Mouse (Mus musculus): Measurements from ENCODE around the gene Dus3l. TPM values are rescaled to one million over a fixed set of nuclear protein-coding genes. Genes with fewer than 3 reads are reported as not detected.

Dus3l gene
- total and polyA plus RNA-seq, 3 experiments = 38.9 to 70.5 TPM; not detected in 1

GRCm38 (mm10) chr17:56799276-56799675 lies 34.7 kb downstream of the Dus3l start:
- no peak overlapping the region for H3K9ac ChIP-seq (ENCODE audit: control insufficient read depth, low read depth, low read length, poor library complexity, severe bottlenecking)
- no peaks in the 10 kb centered on the region for H3K9me3 ChIP-seq (replicated peaks; ENCODE audit: insufficient read depth, low read length)
- H3K4me1 ChIP-seq (ENCODE audit: control insufficient read depth in 1 of 2, insufficient read depth in 2 of 2, low read length in 2 of 2) = peaks cover 0 to 3% of the 10 kb centered on the region in 2 experiments; a peak in 1 of 4 replicates
- H3K4me3 ChIP-seq (ENCODE audit: control insufficient read depth in 1 of 2, insufficient read depth in 1 of 2, low read depth in 2 of 2, low read length in 2 of 2) = no peak overlapping the region
- peaks cover 0 to 2% of the 10 kb centered on the region in 2 experiments; a peak in 2 of 4 replicates for H3K36me3 ChIP-seq (ENCODE audit: control insufficient read depth in 1 of 2, insufficient read depth in 2 of 2, low read length in 2 of 2)
- H3K27ac ChIP-seq (ENCODE audit: control insufficient read depth, low read depth, low read length) = no peak overlapping the region
- DNase-seq (ENCODE audit: low read depth, low spot score) = no peak
- H3K79me2 ChIP-seq (ENCODE audit: control insufficient read depth, insufficient read depth, low read length, poor library complexity) = no peaks in the 10 kb centered on the region
- TF ChIP-seq CTCF (IDR thresholded peaks at IDR 0.05 in 2 of 3, conservative IDR thresholded peaks at IDR 0.05 in 1 of 3; ENCODE audit: control insufficient read depth in 1 of 3, insufficient read depth in 1 of 3, low read depth in 2 of 3, low read length in 3 of 3, poor library complexity in 1 of 3, severe bottlenecking in 1 of 3) (no peak), UBTF (IDR thresholded peaks at IDR 0.05; ENCODE audit: borderline replicate concordance, insufficient read depth, low read depth, low read length) (no peak), CHD1 (IDR thresholded peaks at IDR 0.05; ENCODE audit: low read depth, low read length) (no peak), ELF1 (IDR thresholded peaks at IDR 0.05; ENCODE audit: low read depth, low read length) (no peak), TAL1 (IDR thresholded peaks at IDR 0.05; ENCODE audit: low read length) (no peak), BHLHE40 (IDR thresholded peaks at IDR 0.05; ENCODE audit: borderline replicate concordance, low read depth, low read length) (no peak), RAD21 (IDR thresholded peaks at IDR 0.05; ENCODE audit: low read depth, low read length) (no peak), GATA1 (IDR thresholded peaks at IDR 0.05; ENCODE audit: low read depth, low read length) (no peak), RCOR1 (IDR thresholded peaks at IDR 0.05; ENCODE audit: low read depth, low read length) (no peak), MAFK (IDR thresholded peaks at IDR 0.05; ENCODE audit: borderline replicate concordance, low read depth, low read length) (no peak), ETS1 (IDR thresholded peaks at IDR 0.05; ENCODE audit: low read depth, low read length) (no peak), SMC3 (IDR thresholded peaks at IDR 0.05; ENCODE audit: low read depth, low read length) (no peak), EP300 (IDR thresholded peaks at IDR 0.05; ENCODE audit: low read depth in 1 of 2, low read length in 2 of 2) (no peak), E2F4 (IDR thresholded peaks at IDR 0.05; ENCODE audit: borderline replicate concordance, low read depth, low read length) (no peak), POLR2A (IDR thresholded peaks at IDR 0.05; ENCODE audit: control insufficient read depth in 1 of 2, insufficient read depth in 1 of 2, low read depth in 1 of 2, low read length in 2 of 2, poor library complexity in 1 of 2) (no peak), HCFC1 (IDR thresholded peaks at IDR 0.05; ENCODE audit: low read depth, low read length) (no peak), USF2 (IDR thresholded peaks at IDR 0.05; ENCODE audit: borderline replicate concordance in 1 of 2, insufficient read depth in 1 of 2, low read depth in 1 of 2, low read length in 2 of 2) (no peak), GABPA (IDR thresholded peaks at IDR 0.05; ENCODE audit: low read depth, low read length) (no peak)
- no peaks in the 10 kb centered on the region for H3K27me3 ChIP-seq (ENCODE audit: control insufficient read depth in 1 of 2, insufficient read depth in 2 of 2, low read length in 2 of 2)

GRCm38 (mm10) chr17:56802065-56802464 lies 37.5 kb downstream of the Dus3l start:
- H3K9ac ChIP-seq (ENCODE audit: control insufficient read depth, low read depth, low read length, poor library complexity, severe bottlenecking) = no peak overlapping the region
- DNase-seq (ENCODE audit: low read depth, low spot score) = no peak
- no peaks in the 10 kb centered on the region for H3K27me3 ChIP-seq (ENCODE audit: control insufficient read depth in 1 of 2, insufficient read depth in 2 of 2, low read length in 2 of 2)
- no peaks in the 10 kb centered on the region for H3K4me1 ChIP-seq (ENCODE audit: control insufficient read depth in 1 of 2, insufficient read depth in 2 of 2, low read length in 2 of 2)
- H3K36me3 ChIP-seq (ENCODE audit: control insufficient read depth in 1 of 2, insufficient read depth in 2 of 2, low read length in 2 of 2) = no peaks in the 10 kb centered on the region
- H3K9me3 ChIP-seq (replicated peaks; ENCODE audit: insufficient read depth, low read length) = no peaks in the 10 kb centered on the region
- no peak for TF ChIP-seq TCF12 (IDR thresholded peaks at IDR 0.05; ENCODE audit: low read depth, low read length)
- no peak for TF ChIP-seq MAX (IDR thresholded peaks at IDR 0.05; ENCODE audit: low read length)
- no peak for TF ChIP-seq HCFC1 (IDR thresholded peaks at IDR 0.05; ENCODE audit: low read depth, low read length)
- no peak for TF ChIP-seq SMC3 (IDR thresholded peaks at IDR 0.05; ENCODE audit: low read depth, low read length)
- TF ChIP-seq ELF1 (IDR thresholded peaks at IDR 0.05; ENCODE audit: low read depth, low read length) = no peak
- TF ChIP-seq USF2 (IDR thresholded peaks at IDR 0.05; ENCODE audit: borderline replicate concordance in 1 of 2, insufficient read depth in 1 of 2, low read depth in 1 of 2, low read length in 2 of 2) = no peak
- no peak overlapping the region for H3K27ac ChIP-seq (ENCODE audit: control insufficient read depth, low read depth, low read length)
- H3K79me2 ChIP-seq (ENCODE audit: control insufficient read depth, insufficient read depth, low read length, poor library complexity) = no peaks in the 10 kb centered on the region
- H3K4me3 ChIP-seq (ENCODE audit: control insufficient read depth in 1 of 2, insufficient read depth in 1 of 2, low read depth in 2 of 2, low read length in 2 of 2) = no peak overlapping the region

Measured in MEL (cell line).